ENCODE assay signal across 8 mouse cellular contexts in genomic region chr13:53471926-53472613, GRCm38 (mm10). TPM values are rescaled to one million over a fixed set of nuclear protein-coding genes. Genes with fewer than 3 reads are reported as not detected.
A peak's percentile ranks its signal among the peaks of the same experiment; 100 is the strongest.
DNase-seq lines count a peak whose midpoint lies in the region; ATAC-seq lines count a peak whose summit lies in the region.

No protein-coding gene starts in this region.

- peak overlapping the region; percentile 77 for H3K4me2 ChIP-seq in kidney, embryonic 14.5 days (replicated peaks; ENCODE audit: low read depth, low read length)
- peak overlapping the region; percentile 82 for H3K4me2 ChIP-seq in embryonic facial prominence, embryonic 12.5 days (replicated peaks)
- H3K4me2 ChIP-seq in hindbrain, embryonic 14.5 days (replicated peaks): peak overlapping the region; percentile 77
- peak overlapping the region; percentile 49 for H3K4me2 ChIP-seq in midbrain, embryonic 15.5 days

- under 1% methylated on average over 48 of the region's 50 CpGs for WGBS in kidney, embryonic 14.5 days
- under 1% methylated on average over 50 of the region's 50 CpGs for WGBS in embryonic facial prominence, embryonic 12.5 days
- WGBS in hindbrain, embryonic 14.5 days: under 1% methylated on average over 48 of the region's 50 CpGs
- WGBS in midbrain, embryonic 15.5 days: 1% methylated on average over 50 of the region's 50 CpGs

- peak overlapping the region; percentile 44; the same call in 1 of the 2 replicates for H3K9ac ChIP-seq in kidney, embryonic 14.5 days (ENCODE audit: low read depth, low read length)
- H3K9ac ChIP-seq in embryonic facial prominence, embryonic 12.5 days: peak overlapping the region; percentile 74
- H3K9ac ChIP-seq in hindbrain, embryonic 14.5 days: peak overlapping the region; percentile 44
- H3K9ac ChIP-seq in midbrain, embryonic 15.5 days: no peak overlapping the region

- no peaks in the 10 kb centered on the region for H3K36me3 ChIP-seq in kidney, embryonic 14.5 days (ENCODE audit: control insufficient read depth, insufficient read depth, low read length)
- H3K36me3 ChIP-seq in embryonic facial prominence, embryonic 12.5 days: no peaks in the 10 kb centered on the region
- H3K36me3 ChIP-seq in hindbrain, embryonic 14.5 days (replicated peaks; ENCODE audit: control insufficient read depth, insufficient read depth): no peaks in the 10 kb centered on the region
- no peaks in the 10 kb centered on the region for H3K36me3 ChIP-seq in midbrain, embryonic 15.5 days (replicated peaks)

- H3K27ac ChIP-seq in kidney, embryonic 14.5 days (ENCODE audit: low read depth, low read length): no peak overlapping the region
- peak overlapping the region; percentile 77 for H3K27ac ChIP-seq in embryonic facial prominence, embryonic 12.5 days
- no peak overlapping the region for H3K27ac ChIP-seq in hindbrain, embryonic 14.5 days
- H3K27ac ChIP-seq in midbrain, embryonic 15.5 days: no peak overlapping the region

- H3K4me3 ChIP-seq in kidney, embryonic 14.5 days (ENCODE audit: low read length): peak overlapping the region; percentile 37
- peak overlapping the region; percentile 56 for H3K4me3 ChIP-seq in embryonic facial prominence, embryonic 12.5 days
- peak overlapping the region; percentile 43 for H3K4me3 ChIP-seq in hindbrain, embryonic 14.5 days (replicated peaks; ENCODE audit: low read length)
- peak overlapping the region; percentile 28 for H3K4me3 ChIP-seq in midbrain, embryonic 15.5 days

- DNase-seq in kidney, adult 8-10 months: no peak
- DNase-seq in hindbrain, embryonic 14.5 days (ENCODE audit: low spot score): no peak
- DNase-seq in ovary, adult 18-20 months (ENCODE audit: low spot score): no peak
- DNase-seq in gastrocnemius, postnatal 25 days: no peak
- no peak for DNase-seq in cerebellum, postnatal 14 days

- peaks cover 12% of the 10 kb centered on the region; the same call in 1 of the 2 replicates for H3K4me1 ChIP-seq in kidney, embryonic 14.5 days (ENCODE audit: control insufficient read depth, insufficient read depth, low read length)
- peaks cover 21% of the 10 kb centered on the region for H3K4me1 ChIP-seq in embryonic facial prominence, embryonic 12.5 days
- peaks cover 9% of the 10 kb centered on the region for H3K4me1 ChIP-seq in hindbrain, embryonic 14.5 days (replicated peaks; ENCODE audit: control insufficient read depth, insufficient read depth, low read length)
- peaks cover 27% of the 10 kb centered on the region for H3K4me1 ChIP-seq in midbrain, embryonic 15.5 days

- peaks cover 93% of the 10 kb centered on the region for H3K27me3 ChIP-seq in kidney, embryonic 14.5 days (ENCODE audit: control insufficient read depth, insufficient read depth, low read length)
- peaks cover 68% of the 10 kb centered on the region for H3K27me3 ChIP-seq in embryonic facial prominence, embryonic 12.5 days
- peaks cover 100% of the 10 kb centered on the region for H3K27me3 ChIP-seq in hindbrain, embryonic 14.5 days (ENCODE audit: control insufficient read depth, insufficient read depth, low read length)
- H3K27me3 ChIP-seq in midbrain, embryonic 15.5 days (replicated peaks): peaks cover 96% of the 10 kb centered on the region

- ATAC-seq in kidney, embryonic 14.5 days (ENCODE audit: low FRiP score, low TSS enrichment): no peak; the same call in 1 of the 2 replicates
- peak; percentile 3; the same call in 1 of the 2 replicates for ATAC-seq in embryonic facial prominence, embryonic 12.5 days (ENCODE audit: insufficient number of reproducible peaks, insufficient read depth, low FRiP score, low TSS enrichment)
- no peak for ATAC-seq in hindbrain, embryonic 14.5 days (ENCODE audit: low FRiP score)
- no peak; the same call in 1 of the 2 replicates for ATAC-seq in midbrain, embryonic 15.5 days (replicated peaks)

- no peaks in the 10 kb centered on the region for H3K9me3 ChIP-seq in kidney, embryonic 14.5 days (ENCODE audit: control insufficient read depth, low read length)
- H3K9me3 ChIP-seq in embryonic facial prominence, embryonic 12.5 days: no peaks in the 10 kb centered on the region
- no peaks in the 10 kb centered on the region for H3K9me3 ChIP-seq in hindbrain, embryonic 14.5 days (ENCODE audit: control insufficient read depth, low read length)
- no peaks in the 10 kb centered on the region for H3K9me3 ChIP-seq in midbrain, embryonic 15.5 days

RNA-seq across cellular contexts. Expression of gene Msx2, which starts 0.8 kb away (rescaled TPM):
- polyA plus RNA-seq in kidney, embryonic 14.5 days (2014; fragmentation: Nextera tagmentation; extraction: Ambion mirVana): 0.73 and 1.2 TPM in 2 replicates
- polyA plus RNA-seq in embryonic facial prominence, embryonic 12.5 days (2016; fragmentation: Nextera tagmentation; extraction: Ambion mirVana): 30.8 and 34.2 TPM in 2 replicates
- polyA plus RNA-seq in hindbrain, embryonic 14.5 days (2014; fragmentation: Nextera tagmentation; extraction: Ambion mirVana): 1.9 and 2.9 TPM in 2 replicates
- polyA plus RNA-seq in midbrain, embryonic 15.5 days (2015; fragmentation: Nextera tagmentation; extraction: Ambion mirVana): 0.60 and 0.83 TPM in 2 replicates
- total RNA-seq in gastrocnemius, postnatal 25 days (2021): under 1 TPM; 0.20 to 0.21 TPM
